Mouse (Mus musculus): ENCODE measurements around the gene Pknox2.

Pknox2 gene

GRCm38 (mm10) chr9:36964230-36964629 is 183.0 kb downstream of the Pknox2 start:
- POLR2A ChIA-PET, result interaction anchor here in 1 of 4 experiments (1.4 kb wide), 1 partner anchor 16 kb away, joined by 4 read pairs; no protein-coding TSS in a partner anchor
- CTCF ChIA-PET, result interaction anchor here in 2 of 4 experiments (0.5 to 1.5 kb wide), 3 partner anchors 9 to 141 kb away, joined by 4 read pairs; no protein-coding TSS in a partner anchor

GRCm38 (mm10) chr9:36963512-36963911 is 183.7 kb downstream of the Pknox2 start:
- POLR2A ChIA-PET, result no interaction called here
- CTCF ChIA-PET, result interaction anchor here in 3 of 4 experiments (0.5 to 1.5 kb wide), 4 partner anchors 10 to 140 kb away, joined by 3 to 4 read pairs (median 4); no protein-coding TSS in a partner anchor

- ChIA-PET CTCF (interaction anchor here in 1 of 4 experiments (0.6 kb wide), 1 partner anchor 9 kb away, joined by 4 read pairs; no protein-coding TSS in a partner anchor), POLR2A (no interaction called here)
Observed at GRCm38 (mm10) chr9:36961874-36962273, 185.3 kb downstream of the Pknox2 start.

GRCm38 (mm10) chr9:36961153-36961552 is 186.1 kb downstream of the Pknox2 start:
- POLR2A ChIA-PET, result interaction anchor here in 1 of 4 experiments (0.8 to 1.7 kb wide), 2 partner anchors 10 to 223 kb away, joined by 4 to 5 read pairs; no protein-coding TSS in a partner anchor
- CTCF ChIA-PET, result interaction anchor here in 1 of 4 experiments (0.6 kb wide), 1 partner anchor 62 kb away, joined by 7 read pairs; no protein-coding TSS in a partner anchor

- ChIA-PET CTCF (interaction anchor here in 3 of 4 experiments (0.6 to 4.3 kb wide), 5 partner anchors 15 to 56 kb away, joined by 3 to 11 read pairs (median 3); no protein-coding TSS in a partner anchor), POLR2A (no interaction called here)
Observed at GRCm38 (mm10) chr9:36951133-36951484, 196.1 kb downstream of the Pknox2 start.

GRCm38 (mm10) chr9:36950271-36951132 is 196.7 kb downstream of the Pknox2 start:
- ChIA-PET CTCF (interaction anchor here (0.6 to 4.3 kb wide), 16 partner anchors 9 to 1413 kb away, joined by 3 to 11 read pairs (median 4); partner anchors contain the start of gene Pknox2 (in 1 of the 4)), POLR2A (interaction anchor here in 2 of 4 experiments (0.5 to 0.7 kb wide), 3 partner anchors 10 to 209 kb away, joined by 3 read pairs; no protein-coding TSS in a partner anchor)

GRCm38 (mm10) chr9:36948181-36948580 is 199.0 kb downstream of the Pknox2 start:
- POLR2A ChIA-PET, result interaction anchor here in 1 of 4 experiments (1.1 kb wide), 1 partner anchor 16 kb away, joined by 4 read pairs; no protein-coding TSS in a partner anchor
- CTCF ChIA-PET, result interaction anchor here in 2 of 4 experiments (0.6 to 4.3 kb wide), 2 partner anchors 14 to 15 kb away, joined by 3 to 11 read pairs; no protein-coding TSS in a partner anchor

GRCm38 (mm10) chr9:36947056-36947694 is 200.0 kb downstream of the Pknox2 start:
- ChIA-PET POLR2A (no interaction called here), CTCF (no interaction called here)

- CTCF ChIA-PET, result interaction anchor here in 3 of 4 experiments (0.7 to 2.2 kb wide), 4 partner anchors 11 to 29 kb away, joined by 3 to 5 read pairs (median 5); no protein-coding TSS in a partner anchor
- POLR2A ChIA-PET, result interaction anchor here in 1 of 4 experiments (0.6 kb wide), 1 partner anchor 11 kb away, joined by 3 read pairs; no protein-coding TSS in a partner anchor
Observed at GRCm38 (mm10) chr9:36944843-36945242, 202.4 kb downstream of the Pknox2 start.

- ChIA-PET CTCF (interaction anchor here in 1 of 4 experiments (0.8 kb wide), 1 partner anchor 23 kb away, joined by 4 read pairs; no protein-coding TSS in a partner anchor), POLR2A (interaction anchor here in 1 of 4 experiments (0.6 to 1.6 kb wide), 2 partner anchors 12 to 60 kb away, joined by 3 to 4 read pairs; no protein-coding TSS in a partner anchor)
Observed at GRCm38 (mm10) chr9:36942561-36942960, 204.6 kb downstream of the Pknox2 start.

- CTCF ChIA-PET, result interaction anchor here in 2 of 4 experiments (0.6 to 1.2 kb wide), 3 partner anchors 8 to 198 kb away, joined by 3 to 4 read pairs (median 3); no protein-coding TSS in a partner anchor
- POLR2A ChIA-PET, result interaction anchor here in 1 of 4 experiments (0.6 to 1.6 kb wide), 2 partner anchors 12 to 60 kb away, joined by 3 to 4 read pairs; no protein-coding TSS in a partner anchor
Observed at GRCm38 (mm10) chr9:36942131-36942530, 205.1 kb downstream of the Pknox2 start.

GRCm38 (mm10) chr9:36941565-36941964 is 205.6 kb downstream of the Pknox2 start:
- CTCF ChIA-PET, result interaction anchor here (0.6 to 1.4 kb wide), 7 partner anchors 9 to 199 kb away, joined by 3 to 5 read pairs (median 3); no protein-coding TSS in a partner anchor
- POLR2A ChIA-PET, result interaction anchor here in 1 of 4 experiments (0.6 to 1.6 kb wide), 3 partner anchors 13 to 418 kb away, joined by 3 to 10 read pairs (median 4); no protein-coding TSS in a partner anchor

- POLR2A ChIA-PET, result no interaction called here
- CTCF ChIA-PET, result interaction anchor here in 1 of 4 experiments (1.1 kb wide), 1 partner anchor 22 kb away, joined by 3 read pairs; no protein-coding TSS in a partner anchor
Observed at GRCm38 (mm10) chr9:36938601-36939078, 208.6 kb downstream of the Pknox2 start.

- ChIA-PET POLR2A (interaction anchor here in 1 of 4 experiments (0.6 to 1.3 kb wide), 8 partner anchors 10 to 229 kb away, joined by 3 to 4 read pairs (median 3); no protein-coding TSS in a partner anchor), CTCF (interaction anchor here (0.6 to 2.3 kb wide), 37 partner anchors 10 to 315 kb away, joined by 3 to 23 read pairs (median 4); no protein-coding TSS in a partner anchor)
Observed at GRCm38 (mm10) chr9:36933813-36934493, 213.3 kb downstream of the Pknox2 start.

- ChIA-PET CTCF (interaction anchor here (0.6 to 2.3 kb wide), 35 partner anchors 11 to 706 kb away, joined by 3 to 23 read pairs (median 4); no protein-coding TSS in a partner anchor), POLR2A (interaction anchor here in 2 of 4 experiments (0.7 to 1.2 kb wide), 5 partner anchors 11 to 1508 kb away, joined by 3 to 10 read pairs (median 3); no protein-coding TSS in a partner anchor)
Observed at GRCm38 (mm10) chr9:36932950-36933812, 214.0 kb downstream of the Pknox2 start.

GRCm38 (mm10) chr9:36931657-36932056 is 215.6 kb downstream of the Pknox2 start:
- POLR2A ChIA-PET, result interaction anchor here in 1 of 4 experiments (1.9 kb wide), 1 partner anchor 40 kb away, joined by 5 read pairs; no protein-coding TSS in a partner anchor
- CTCF ChIA-PET, result interaction anchor here in 2 of 4 experiments (0.6 to 0.8 kb wide), 2 partner anchors 15 to 215 kb away, joined by 3 to 5 read pairs; no protein-coding TSS in a partner anchor

All from embryonic stem cell, embryonic (primary cell).